Mouse (Mus musculus) forebrain, embryonic 11.5 days (tissue): ENCODE data around the gene Olfr1136. TPM values are rescaled to one million over a fixed set of nuclear protein-coding genes. Genes with fewer than 3 reads are reported as not detected.

Experiments
- ATAC-seq: fragments of 200-750 bp; cut with Nextera tagmentation; replicated peaks from 2 replicates; pipeline ENCODE4 v1.8.0; 2017; ENCODE audit warnings: moderate TSS enrichment; ENCODE audit not compliant: low FRiP score
- DNase-seq: peaks from one replicate; pipeline ENCODE4 v3.0.0-alpha.2; 2017; ENCODE audit warnings: low spot score
- H3K27ac ChIP-seq: fragments of 300-500 bp; sonication (generic); 2 replicates; pipeline ENCODE4 v1.5.1; 2014; ENCODE audit warnings: low read depth, low read length
- H3K27me3 ChIP-seq: fragments of 300-500 bp; sonication (generic); 2 replicates; pipeline ENCODE4 v1.6.1; 2014; ENCODE audit warnings: mild to moderate bottlenecking, low read length, mixed read lengths; ENCODE audit not compliant: control insufficient read depth, insufficient read depth
- H3K36me3 ChIP-seq: fragments of 300-500 bp; sonication (generic); 2 replicates; pipeline ENCODE4 v1.6.1; 2014; ENCODE audit warnings: mild to moderate bottlenecking, low read length, moderate library complexity, mixed read lengths; ENCODE audit not compliant: control insufficient read depth, insufficient read depth
- H3K4me1 ChIP-seq: fragments of 300-500 bp; sonication (generic); replicated peaks from 2 replicates; pipeline ENCODE4 v1.6.1; 2014; ENCODE audit warnings: low read length, mixed read lengths; ENCODE audit not compliant: control insufficient read depth, insufficient read depth
- H3K4me2 ChIP-seq: fragments of 300-500 bp; sonication (generic); 2 replicates; pipeline ENCODE4 v1.6.1; 2014; ENCODE audit warnings: low read depth, mild to moderate bottlenecking, low read length, moderate library complexity, mixed read lengths; ENCODE audit not compliant: severe bottlenecking
- H3K4me3 ChIP-seq: fragments of 300-500 bp; sonication (generic); 2 replicates; pipeline ENCODE4 v1.5.1; 2014; ENCODE audit warnings: low read depth, low read length
- H3K9ac ChIP-seq: fragments of 300-500 bp; sonication (generic); 2 replicates; pipeline ENCODE4 v1.6.1; 2014; ENCODE audit warnings: low read length
- H3K9me3 ChIP-seq: fragments of 300-500 bp; sonication (generic); 2 replicates; pipeline ENCODE4 v1.6.1; 2016; ENCODE audit warnings: low read length, mixed read lengths; ENCODE audit not compliant: control insufficient read depth
- WGBS: fragments of 180-500 bp; shearing (Covaris S2); extraction: QIAGEN DNeasy Blood & Tissue Kit; methylation state at CpG from one replicate; pipeline ENCODE4 v1.1.7; 2014; 5-methylcytosine and 5-hydroxymethylcytosine counted together
- polyA plus RNA-seq: library from polyadenylated mRNA; unstranded; fragments of >200 nt; fragmentation: Nextera tagmentation; extraction: Ambion mirVana; gene quantifications from 2 replicates; pipeline ENCODE4 v1.2.1, GENCODE M21; 2014

Olfr1136 gene
- polyA plus RNA-seq, result not detected in 2 replicates

GRCm38 (mm10) chr2:87693847-87694246 is at the start of gene Olfr1136:
Olfr1136 (minus strand) TSS chr2:87693947.
- no peak within 1 kb of the TSS for H3K4me2 ChIP-seq
- H3K4me3 ChIP-seq, result no peak within 1 kb of the TSS
- H3K9ac ChIP-seq, result no peak within 1 kb of the TSS
- no peaks in the 10 kb centered on the region for H3K27me3 ChIP-seq
- DNase-seq (no peak), ATAC-seq (no peak)
- no peak within 1 kb of the TSS for H3K27ac ChIP-seq
- H3K36me3 ChIP-seq, result no peaks in the 10 kb centered on the region
- H3K4me1 ChIP-seq, result no peaks in the 10 kb centered on the region
- no peaks in the 10 kb centered on the region for H3K9me3 ChIP-seq

DNA sequence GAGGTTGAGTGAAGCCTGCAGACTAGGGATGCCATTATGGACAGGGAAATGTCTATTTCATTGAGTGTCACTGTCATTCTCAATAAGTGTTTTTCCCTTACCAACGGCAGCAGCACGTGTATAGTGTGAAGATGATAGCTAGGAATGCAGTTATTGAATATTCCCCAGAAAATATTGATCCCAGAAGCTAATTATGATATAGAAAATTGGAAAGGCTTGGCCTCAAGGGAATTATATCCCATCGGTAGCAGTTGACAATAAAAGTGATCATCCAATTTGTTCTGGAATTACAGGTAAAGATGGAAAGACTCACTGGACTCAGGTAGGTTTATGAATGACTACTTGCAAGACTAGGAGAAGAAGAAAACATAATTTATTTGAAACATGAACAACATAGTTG is 49.7 kb upstream of the Olfr1136 start, which contains the start of gene Olfr1140:
Olfr1140 (plus strand) TSS at position 301 of the 400 bp plus-strand sequence.
- ATAC-seq, result no peak
- no peak for DNase-seq
- no peak within 1 kb of the TSS for H3K4me3 ChIP-seq
- no peaks in the 10 kb centered on the region for H3K4me1 ChIP-seq
- H3K9me3 ChIP-seq, result no peaks in the 10 kb centered on the region
- H3K27ac ChIP-seq, result no peak within 1 kb of the TSS
- H3K9ac ChIP-seq, result no peak within 1 kb of the TSS
- H3K4me2 ChIP-seq, result no peak within 1 kb of the TSS
- 70% methylated on average over 3 of the region's 3 CpGs for WGBS
- no peaks in the 10 kb centered on the region for H3K36me3 ChIP-seq
- H3K27me3 ChIP-seq, result no peaks in the 10 kb centered on the region

DNA sequence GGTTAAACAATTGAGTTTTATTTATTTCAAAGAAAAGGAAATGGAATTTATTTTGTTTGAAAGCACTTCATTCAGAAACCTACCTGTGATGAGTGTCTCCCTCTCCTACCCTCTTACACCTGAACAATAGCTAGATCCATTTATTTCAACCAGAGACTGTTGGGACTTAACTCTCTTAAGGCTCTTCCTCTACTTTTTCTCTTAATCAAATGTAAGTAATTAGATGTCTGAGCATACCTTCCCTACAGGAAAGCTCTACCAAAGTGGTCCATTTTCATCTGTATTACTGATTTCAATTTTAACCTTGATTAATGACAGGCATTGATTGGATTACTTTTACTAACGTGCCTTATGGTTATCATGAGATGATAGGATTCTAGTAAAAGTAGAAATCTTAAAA is 46.1 kb upstream of the Olfr1136 start, which contains the start of gene Olfr1138:
Olfr1138 (minus strand) TSS at position 101 of the 400 bp plus-strand sequence.
- ATAC-seq (no peak), DNase-seq (no peak)
- H3K9ac ChIP-seq, result no peak within 1 kb of the TSS
- no peak within 1 kb of the TSS for H3K4me2 ChIP-seq
- H3K4me3 ChIP-seq, result no peak within 1 kb of the TSS
- WGBS, result 83% methylated on average over 1 of the region's 1 CpGs
- no peaks in the 10 kb centered on the region for H3K4me1 ChIP-seq
- H3K27me3 ChIP-seq, result no peaks in the 10 kb centered on the region
- H3K9me3 ChIP-seq, result no peaks in the 10 kb centered on the region
- no peaks in the 10 kb centered on the region for H3K36me3 ChIP-seq
- no peak within 1 kb of the TSS for H3K27ac ChIP-seq

GRCm38 (mm10) chr2:87713079-87713478 is 19.3 kb upstream of the Olfr1136 start, which contains the start of gene Olfr1137:
Olfr1137 (minus strand) TSS chr2:87713179.
- Histone ChIP-seq H3K27ac (no peak within 1 kb of the TSS), H3K36me3 (no peaks in the 10 kb centered on the region), H3K9ac (no peak within 1 kb of the TSS), H3K9me3 (no peaks in the 10 kb centered on the region), H3K4me3 (no peak within 1 kb of the TSS), H3K27me3 (no peaks in the 10 kb centered on the region), H3K4me1 (no peaks in the 10 kb centered on the region), H3K4me2 (no peak within 1 kb of the TSS)
- DNase-seq (no peak), ATAC-seq (no peak)

DNA sequence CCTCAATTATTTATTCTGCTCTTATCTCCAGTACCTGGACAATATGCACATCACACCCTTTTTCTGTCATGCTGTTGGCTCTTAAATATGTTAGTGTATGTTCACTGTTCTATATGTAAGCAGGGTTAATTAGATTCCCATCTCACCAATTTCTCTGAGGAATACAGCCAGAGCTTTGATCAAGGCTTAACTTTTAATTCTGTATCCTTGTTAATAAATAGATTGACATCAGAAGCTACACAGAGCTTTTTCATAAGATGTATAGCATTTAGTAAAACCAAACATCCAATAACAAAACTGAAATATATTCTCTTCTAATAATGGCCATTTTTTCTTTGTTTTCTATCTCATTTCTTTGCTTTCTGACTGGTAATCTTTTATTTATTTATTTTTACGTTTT is 20.2 kb downstream of the Olfr1136 start, which contains the start of gene Olfr1135:
Olfr1135 (minus strand) TSS at position 101 of the 400 bp plus-strand sequence.
- no peaks in the 10 kb centered on the region for H3K36me3 ChIP-seq
- no peaks in the 10 kb centered on the region for H3K27me3 ChIP-seq
- ATAC-seq (no peak), DNase-seq (no peak)
- H3K9ac ChIP-seq, result no peak within 1 kb of the TSS
- no peak within 1 kb of the TSS for H3K4me3 ChIP-seq
- H3K9me3 ChIP-seq, result no peaks in the 10 kb centered on the region
- no peak within 1 kb of the TSS for H3K27ac ChIP-seq
- H3K4me1 ChIP-seq, result no peaks in the 10 kb centered on the region
- 31% methylated on average over 1 of the region's 1 CpGs for WGBS
- H3K4me2 ChIP-seq, result no peak within 1 kb of the TSS

DNA sequence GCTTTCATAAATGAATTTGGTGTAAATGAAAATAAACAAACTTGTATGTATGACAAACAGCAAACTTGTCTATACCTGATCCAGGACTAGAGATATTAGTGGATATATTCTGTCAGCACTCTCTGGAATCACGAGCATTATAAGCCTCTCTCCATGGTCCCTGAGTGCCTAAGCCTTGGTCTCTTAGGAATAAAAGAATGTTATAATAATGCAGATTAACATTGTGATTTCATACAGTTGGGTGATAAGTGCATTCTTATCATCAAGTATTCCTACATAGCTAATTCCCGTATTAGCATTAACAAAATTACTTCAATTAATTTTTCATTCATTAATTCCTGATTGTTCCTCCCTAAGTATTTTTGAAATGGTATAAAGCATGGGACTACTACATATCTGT is 35.4 kb downstream of the Olfr1136 start, which contains the start of gene Olfr1134:
Olfr1134 (minus strand) TSS at position 101 of the 400 bp plus-strand sequence.
- Histone ChIP-seq H3K4me2 (no peak within 1 kb of the TSS), H3K9me3 (no peaks in the 10 kb centered on the region), H3K27ac (no peak within 1 kb of the TSS), H3K36me3 (no peaks in the 10 kb centered on the region), H3K27me3 (no peaks in the 10 kb centered on the region), H3K9ac (no peak within 1 kb of the TSS), H3K4me1 (no peaks in the 10 kb centered on the region), H3K4me3 (no peak within 1 kb of the TSS)
- 84% methylated on average over 2 of the region's 2 CpGs for WGBS
- ATAC-seq, result no peak
- DNase-seq, result no peak

DNA sequence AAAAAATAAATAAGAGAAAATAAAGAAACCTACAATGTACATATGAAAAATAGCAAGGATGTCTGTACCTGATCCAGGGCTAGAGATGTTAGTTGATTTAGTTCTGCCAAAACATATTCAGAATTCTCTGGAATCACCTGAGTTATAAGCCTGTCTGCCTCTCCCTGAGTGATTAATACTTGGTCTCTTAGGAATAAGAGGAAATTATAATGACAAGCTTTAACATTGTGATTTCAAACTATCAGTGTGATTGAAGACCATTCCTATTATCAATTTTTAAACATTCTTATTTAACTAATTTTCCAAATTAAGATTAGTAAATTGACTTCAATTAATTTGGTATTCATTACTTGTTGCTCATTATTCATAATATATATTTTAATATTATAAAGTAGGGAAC is 46.5 kb downstream of the Olfr1136 start, which contains the start of gene Olfr1133:
Olfr1133 (minus strand) TSS at position 101 of the 400 bp plus-strand sequence.
- no peak for ATAC-seq
- no peak within 1 kb of the TSS for H3K27ac ChIP-seq

More for the DNA sequence above, 46.5 kb downstream of the Olfr1136 start, which contains the start of gene Olfr1133:
- H3K9ac ChIP-seq, result no peak within 1 kb of the TSS
- no peaks in the 10 kb centered on the region for H3K27me3 ChIP-seq
- DNase-seq, result no peak
- H3K4me1 ChIP-seq, result no peaks in the 10 kb centered on the region
- no peak within 1 kb of the TSS for H3K4me3 ChIP-seq
- no peaks in the 10 kb centered on the region for H3K9me3 ChIP-seq
- H3K36me3 ChIP-seq, result no peaks in the 10 kb centered on the region
- H3K4me2 ChIP-seq, result no peak within 1 kb of the TSS

Other genes with a start within 250 kb of the Olfr1136 start
- gene Olfr1126, start 240.0 kb downstream of the Olfr1136 start, polyA plus RNA-seq, result not detected in 2 replicates
- not detected in 2 replicates for gene Pramel7, start 196.9 kb downstream of the Olfr1136 start, polyA plus RNA-seq
- gene Pramel6, start 187.4 kb downstream of the Olfr1136 start, polyA plus RNA-seq, result not detected in 2 replicates
- not detected in 2 replicates for gene Olfr153, start 162.2 kb downstream of the Olfr1136 start, polyA plus RNA-seq
- gene Olfr1128, start 148.4 kb downstream of the Olfr1136 start, polyA plus RNA-seq, result not detected in 2 replicates
- not detected in 2 replicates for gene Olfr1129, start 120.0 kb downstream of the Olfr1136 start, polyA plus RNA-seq
- gene Olfr1130, start 87.7 kb downstream of the Olfr1136 start, polyA plus RNA-seq, result not detected in 2 replicates
- gene Olfr1131, start 66.8 kb downstream of the Olfr1136 start, polyA plus RNA-seq, result not detected in 2 replicates
- gene Olfr1132, start 56.4 kb downstream of the Olfr1136 start, polyA plus RNA-seq, result not detected in 2 replicates
- gene Olfr1133, start 46.6 kb downstream of the Olfr1136 start, polyA plus RNA-seq, result not detected in 2 replicates
- gene Olfr1134, start 35.5 kb downstream of the Olfr1136 start, polyA plus RNA-seq, result not detected in 2 replicates
- gene Olfr1135, start 20.3 kb downstream of the Olfr1136 start, polyA plus RNA-seq, result not detected in 2 replicates
- not detected in 2 replicates for gene Olfr1137, start 19.2 kb upstream of the Olfr1136 start, polyA plus RNA-seq
- gene Olfr1138, start 46.0 kb upstream of the Olfr1136 start, polyA plus RNA-seq, result not detected in 2 replicates
- not detected in 2 replicates for gene Olfr1140, start 49.8 kb upstream of the Olfr1136 start, polyA plus RNA-seq
- not detected in 2 replicates for gene Olfr1141, start 60.0 kb upstream of the Olfr1136 start, polyA plus RNA-seq
- not detected in 2 replicates for gene Olfr152, start 85.5 kb upstream of the Olfr1136 start, polyA plus RNA-seq
- not detected in 2 replicates for gene Olfr1143, start 106.6 kb upstream of the Olfr1136 start, polyA plus RNA-seq
- not detected in 2 replicates for gene Olfr1145, start 115.9 kb upstream of the Olfr1136 start, polyA plus RNA-seq
- gene Olfr1148, start 136.6 kb upstream of the Olfr1136 start, polyA plus RNA-seq, result not detected in 2 replicates
- not detected in 2 replicates for gene Olfr1150-ps1, start 150.0 kb upstream of the Olfr1136 start, polyA plus RNA-seq
- not detected in 2 replicates for gene Olfr1151, start 161.9 kb upstream of the Olfr1136 start, polyA plus RNA-seq
- 0.03 TPM in 1 of 2 replicates, not detected in the other for gene Olfr1152, start 172.5 kb upstream of the Olfr1136 start, polyA plus RNA-seq
- gene Olfr1153, start 201.0 kb upstream of the Olfr1136 start, polyA plus RNA-seq, result not detected in 2 replicates
- gene Olfr1154, start 211.2 kb upstream of the Olfr1136 start, polyA plus RNA-seq, result not detected in 2 replicates